Mouse (Mus musculus) stomach, embryonic 16.5 days (tissue): ENCODE measurements around the gene Piezo1. TPM values are rescaled to one million over a fixed set of nuclear protein-coding genes. Genes with fewer than 3 reads are reported as not detected.

ENCODE experiments used
- ATAC-seq: fragments of 200-750 bp; cut with Nextera tagmentation; 2 replicates; pipeline ENCODE4 v1.8.0; 2017; ENCODE audit warnings: moderate number of reproducible peaks, moderate TSS enrichment; ENCODE audit not compliant: insufficient read depth, low FRiP score
- H3K27ac ChIP-seq: fragments of 300-500 bp; sonication (generic); 2 replicates; pipeline ENCODE4 v1.5.1; 2014; ENCODE audit warnings: low read length
- H3K27me3 ChIP-seq: fragments of 300-500 bp; sonication (generic); 2 replicates; pipeline ENCODE4 v1.6.1; 2014; ENCODE audit warnings: low read length, control low read depth, mixed read lengths; ENCODE audit not compliant: control insufficient read depth, insufficient read depth
- H3K36me3 ChIP-seq: fragments of 300-500 bp; sonication (generic); 2 replicates; pipeline ENCODE4 v1.6.1; 2014; ENCODE audit warnings: low read length; ENCODE audit not compliant: control insufficient read depth, insufficient read depth
- H3K4me1 ChIP-seq: fragments of 300-500 bp; sonication (generic); 2 replicates; pipeline ENCODE4 v1.6.1; 2014; ENCODE audit warnings: low read length, control low read depth, mixed read lengths; ENCODE audit not compliant: control insufficient read depth, insufficient read depth
- H3K4me2 ChIP-seq: fragments of 300-500 bp; sonication (generic); 2 replicates; pipeline ENCODE4 v1.6.1; 2014; ENCODE audit warnings: low read depth, low read length, mixed read lengths
- H3K4me3 ChIP-seq: fragments of 300-500 bp; sonication (generic); replicated peaks from 2 replicates; pipeline ENCODE4 v1.5.1; 2014; ENCODE audit warnings: mild to moderate bottlenecking, low read length
- H3K9ac ChIP-seq: fragments of 300-500 bp; sonication (generic); 2 replicates; pipeline ENCODE4 v1.6.1; 2014; ENCODE audit warnings: low read length
- H3K9me3 ChIP-seq: fragments of 300-500 bp; sonication (generic); replicated peaks from 2 replicates; pipeline ENCODE4 v1.6.1; 2016; ENCODE audit warnings: low read length, control low read depth; ENCODE audit not compliant: control insufficient read depth
- WGBS: fragments of 180-500 bp; shearing (Covaris S2); extraction: QIAGEN DNeasy Blood & Tissue Kit; methylation state at CpG from one replicate; pipeline ENCODE4 v1.1.7; 2014; 5-methylcytosine and 5-hydroxymethylcytosine counted together
- polyA plus RNA-seq: library from polyadenylated mRNA; unstranded; fragments of >200 nt; fragmentation: Nextera tagmentation; extraction: Ambion mirVana; gene quantifications from 2 replicates; pipeline ENCODE4 v1.2.1, GENCODE M21; 2015

Gene Piezo1
- polyA plus RNA-seq, 1 experiment from 2014 or later, result 13.5 TPM

- peaks cover 19% of the 10 kb centered on the region for H3K4me1 ChIP-seq
- 36% methylated on average over 15 of the region's 15 CpGs for WGBS
- no peak overlapping the region for H3K4me2 ChIP-seq
- H3K4me3 ChIP-seq, result no peak overlapping the region
- no peaks in the 10 kb centered on the region for H3K36me3 ChIP-seq
- H3K9ac ChIP-seq, result no peak overlapping the region
- no peak for ATAC-seq
- no peaks in the 10 kb centered on the region for H3K27me3 ChIP-seq
- H3K27ac ChIP-seq, result no peak overlapping the region
- no peaks in the 10 kb centered on the region for H3K9me3 ChIP-seq
Observed at GRCm38 (mm10) chr8:122580926-122581325, 29.8 kb upstream of the Piezo1 start.

GRCm38 (mm10) chr8:122579196-122579595 lies 28.1 kb upstream of the Piezo1 start:
- Histone ChIP-seq H3K4me3 (no peak overlapping the region), H3K36me3 (no peaks in the 10 kb centered on the region), H3K4me1 (peaks cover 34% of the 10 kb centered on the region), H3K9me3 (no peaks in the 10 kb centered on the region), H3K27me3 (no peaks in the 10 kb centered on the region), H3K9ac (peak overlapping the region; percentile 35), H3K27ac (no peak overlapping the region), H3K4me2 (no peak overlapping the region)
- ATAC-seq, result no peak
- 41% methylated on average over 7 of the region's 7 CpGs for WGBS

DNA sequence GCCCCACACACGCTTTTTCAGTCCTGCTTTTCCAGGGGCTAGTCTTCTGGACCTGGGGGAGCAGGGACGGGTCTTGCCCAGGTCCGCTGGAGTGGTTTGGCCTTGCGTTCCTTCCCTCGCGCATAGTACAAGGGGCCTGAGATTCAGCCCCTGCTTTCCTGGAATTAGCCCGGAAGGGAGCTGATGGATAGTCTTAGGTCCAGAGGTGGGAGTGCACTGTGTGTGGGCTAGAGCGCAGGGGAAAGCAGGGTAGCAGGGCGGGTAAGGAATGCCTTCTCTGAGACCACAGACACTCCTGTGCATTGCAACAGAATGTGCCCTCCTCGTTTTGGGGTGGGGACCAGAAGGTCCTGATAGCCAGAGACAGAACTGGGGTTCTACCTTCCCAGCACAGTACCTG lies 26.0 kb upstream of the Piezo1 start:
- Histone ChIP-seq H3K36me3 (peaks cover 7% of the 10 kb centered on the region; the same call in 1 of the 2 replicates), H3K4me1 (peaks cover 34% of the 10 kb centered on the region), H3K27ac (no peak overlapping the region; the same call in 1 of the 2 replicates), H3K9me3 (no peaks in the 10 kb centered on the region), H3K4me2 (peak overlapping the region; percentile 91), H3K9ac (peak overlapping the region; percentile 62), H3K27me3 (no peaks in the 10 kb centered on the region), H3K4me3 (peak overlapping the region; percentile 70)
- WGBS, result 19% methylated on average over 10 of the region's 10 CpGs
- ATAC-seq, result no peak

DNA sequence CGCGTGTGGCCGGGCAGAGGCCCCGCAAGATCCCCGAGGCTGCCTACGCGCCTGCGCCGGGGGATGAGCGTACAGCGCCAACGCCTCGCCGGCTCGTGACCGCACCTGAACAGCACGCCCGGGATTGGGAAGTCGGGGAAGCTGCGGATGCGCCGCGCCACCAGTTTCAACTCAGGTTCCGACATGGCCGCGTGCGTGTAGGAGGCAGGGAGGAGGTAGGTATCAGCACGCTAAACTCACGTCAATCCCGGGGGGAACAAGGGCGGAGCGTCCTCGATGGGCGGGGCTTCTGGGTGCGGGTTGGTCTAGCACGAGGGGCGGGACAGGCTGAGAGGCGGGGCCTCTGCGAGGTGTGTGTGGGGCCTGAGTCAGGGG lies 25.5 kb upstream of the Piezo1 start, which contains the start of gene Aprt:
Gene Aprt (minus strand): TSS at position 262 of the 375 bp plus-strand sequence.
- Histone ChIP-seq H3K4me1 (peaks cover 34% of the 10 kb centered on the region), H3K4me2 (peak within 1 kb of the TSS; percentile 91), H3K4me3 (peak within 1 kb of the TSS; percentile 70), H3K9ac (peak within 1 kb of the TSS; percentile 88), H3K27ac (peak within 1 kb of the TSS; percentile 82), H3K36me3 (peaks cover 12% of the 10 kb centered on the region), H3K9me3 (no peaks in the 10 kb centered on the region), H3K27me3 (no peaks in the 10 kb centered on the region)
- WGBS, result under 1% methylated on average over 39 of the region's 39 CpGs
- ATAC-seq, result peak; percentile 93

DNA sequence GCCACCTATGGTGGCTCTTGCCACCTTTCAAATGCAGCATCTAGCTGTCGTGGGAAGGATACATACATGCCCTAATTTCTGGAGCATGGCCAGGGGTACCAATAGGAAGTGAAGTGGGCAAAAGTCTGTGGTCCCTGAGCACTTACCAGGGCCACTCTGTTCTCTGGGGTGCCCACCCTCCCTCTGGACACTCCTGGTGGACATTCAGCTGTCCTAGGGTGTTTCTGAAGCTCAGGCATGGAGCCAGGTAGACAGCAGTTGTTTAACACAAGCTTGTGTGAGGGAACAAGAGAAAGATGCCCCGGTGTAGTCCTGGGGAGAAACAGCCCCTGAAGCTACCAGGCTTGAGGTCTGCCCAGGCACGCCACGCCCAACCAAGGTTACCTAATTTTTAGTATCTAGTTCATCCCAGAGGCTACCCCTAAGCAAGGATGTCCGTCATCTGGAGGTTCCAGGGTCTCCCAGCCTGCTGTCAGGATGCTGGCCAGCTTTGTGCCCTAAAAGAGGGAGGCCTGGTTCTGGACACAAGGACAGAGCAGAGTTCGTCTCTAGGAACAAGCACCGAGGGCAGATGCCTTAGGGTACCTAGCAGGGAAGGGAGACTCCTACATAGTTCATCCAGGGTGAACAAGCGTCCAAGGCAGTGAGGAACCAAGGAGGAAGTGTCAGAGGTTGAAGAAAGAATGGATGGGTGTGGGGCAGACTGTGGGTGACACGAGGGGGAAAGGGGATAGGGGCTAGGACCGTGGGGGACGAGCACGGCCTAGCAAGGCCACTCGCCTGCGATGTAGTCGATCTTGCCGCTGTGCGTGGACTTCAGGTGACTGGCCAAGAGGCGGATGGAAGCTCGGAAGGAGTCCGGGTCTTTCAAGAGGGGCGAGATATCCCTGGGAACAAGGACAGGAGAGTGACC lies 24.9 kb upstream of the Piezo1 start:
- Histone ChIP-seq H3K4me1 (peaks cover 34% of the 10 kb centered on the region), H3K36me3 (peaks cover 16% of the 10 kb centered on the region), H3K27me3 (no peaks in the 10 kb centered on the region), H3K4me3 (peak overlapping the region; percentile 70), H3K9ac (peak overlapping the region; percentile 88), H3K27ac (peak overlapping the region; percentile 82), H3K4me2 (peak overlapping the region; percentile 91), H3K9me3 (no peaks in the 10 kb centered on the region)
- ATAC-seq, result peak; percentile 14; the same call in 1 of the 2 replicates
- WGBS, result 14% methylated on average over 21 of the region's 21 CpGs

DNA sequence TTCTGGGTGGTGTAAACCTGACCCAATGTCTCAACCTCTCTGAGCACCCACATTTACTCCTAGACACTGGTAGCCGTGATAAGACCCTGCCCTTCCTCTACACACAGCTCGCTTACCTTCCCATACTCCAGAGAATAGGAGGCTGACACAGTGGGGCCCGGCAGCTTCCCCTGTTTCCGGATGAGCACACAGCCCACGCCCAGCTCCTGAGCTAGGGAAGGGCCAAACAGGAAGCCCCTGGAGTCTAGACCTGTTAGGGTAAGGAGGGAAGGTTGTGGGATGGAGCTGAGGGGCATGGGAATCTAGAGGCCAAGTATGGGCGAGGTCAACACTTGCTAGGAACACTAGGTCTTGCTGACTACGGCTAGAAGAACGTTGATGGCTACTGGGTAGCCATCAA lies 24.2 kb upstream of the Piezo1 start:
- no peak for ATAC-seq
- peak overlapping the region; percentile 82 for H3K27ac ChIP-seq
- H3K36me3 ChIP-seq, result peaks cover 18% of the 10 kb centered on the region

DNA sequence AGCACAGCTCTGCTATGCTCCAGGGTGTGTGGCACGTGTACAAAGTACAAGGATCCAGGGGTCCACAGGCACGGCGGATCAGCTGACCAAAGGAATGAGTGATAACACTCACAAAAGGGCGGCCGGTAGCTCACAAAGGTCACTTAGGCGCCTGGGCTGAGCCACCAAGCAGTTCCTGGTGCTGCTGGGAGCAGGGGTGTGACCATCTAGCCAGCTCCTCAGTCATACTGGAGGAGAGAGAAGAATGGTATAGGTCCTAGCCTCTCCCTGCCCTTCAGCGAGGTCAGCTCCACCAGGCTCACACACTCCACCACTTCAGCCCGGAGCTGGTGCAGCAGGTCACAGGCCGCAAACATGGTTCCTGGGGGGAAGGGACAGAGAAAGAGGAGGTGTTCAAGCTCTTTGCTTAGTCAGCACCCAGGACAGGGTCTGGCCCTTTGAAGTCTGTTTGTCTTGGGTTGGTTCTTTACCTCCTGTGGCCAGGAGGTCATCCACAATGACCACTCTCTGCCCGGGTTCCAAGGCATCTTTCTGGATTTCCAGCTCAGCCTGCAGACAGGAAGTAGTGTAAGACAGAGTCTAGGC lies 23.6 kb upstream of the Piezo1 start:
- H3K9ac ChIP-seq, result peak overlapping the region; percentile 88
- H3K4me1 ChIP-seq, result peaks cover 32% of the 10 kb centered on the region
- WGBS, result 26% methylated on average over 10 of the region's 10 CpGs
- peak overlapping the region; percentile 70; the same call in 1 of the 2 replicates for H3K4me3 ChIP-seq
- H3K9me3 ChIP-seq, result no peaks in the 10 kb centered on the region
- H3K4me2 ChIP-seq, result peak overlapping the region; percentile 91
- ATAC-seq, result peak; percentile 21
- peak overlapping the region; percentile 82 for H3K27ac ChIP-seq
- peaks cover 21% of the 10 kb centered on the region for H3K36me3 ChIP-seq
- no peaks in the 10 kb centered on the region for H3K27me3 ChIP-seq

More for the DNA sequence above, 24.2 kb upstream of the Piezo1 start:
- Histone ChIP-seq H3K4me3 (peak overlapping the region; percentile 70), H3K9me3 (no peaks in the 10 kb centered on the region), H3K27me3 (no peaks in the 10 kb centered on the region), H3K4me1 (peaks cover 34% of the 10 kb centered on the region), H3K4me2 (peak overlapping the region; percentile 91), H3K9ac (peak overlapping the region; percentile 88)
- 53% methylated on average over 8 of the region's 8 CpGs for whole genome bisulfite sequencing

DNA sequence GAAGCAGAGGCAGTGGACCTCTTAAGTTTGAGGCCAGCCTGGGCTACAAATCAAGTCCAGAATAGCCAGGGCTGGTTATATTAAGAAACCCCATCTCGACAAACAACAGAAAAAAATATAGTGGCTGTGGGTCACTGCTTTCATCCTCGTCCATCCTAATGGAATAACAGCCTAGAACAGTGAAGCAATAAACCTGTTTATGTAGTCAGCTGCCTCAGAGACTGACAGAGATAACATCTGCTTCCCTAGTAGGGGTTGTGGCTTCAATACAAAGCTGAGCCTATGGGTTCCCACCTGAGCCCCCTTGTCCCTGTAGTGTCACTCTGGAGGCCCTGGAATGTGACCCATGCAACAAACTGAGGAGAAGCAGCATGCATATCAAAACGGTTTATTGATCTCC lies 23.1 kb upstream of the Piezo1 start:
- 38% methylated on average over 3 of the region's 3 CpGs for WGBS
- no peak overlapping the region for H3K4me2 ChIP-seq
- peak overlapping the region; percentile 82; the same call in 1 of the 2 replicates for H3K27ac ChIP-seq
- H3K36me3 ChIP-seq, result peaks cover 21% of the 10 kb centered on the region
- ATAC-seq, result no peak
- H3K9ac ChIP-seq, result no peak overlapping the region
- H3K27me3 ChIP-seq, result no peaks in the 10 kb centered on the region
- H3K4me3 ChIP-seq, result no peak overlapping the region
- no peaks in the 10 kb centered on the region for H3K9me3 ChIP-seq
- peaks cover 32% of the 10 kb centered on the region for H3K4me1 ChIP-seq

- Histone ChIP-seq H3K27me3 (no peaks in the 10 kb centered on the region), H3K27ac (no peak overlapping the region), H3K4me2 (no peak overlapping the region), H3K4me3 (no peak overlapping the region), H3K36me3 (peaks cover 21% of the 10 kb centered on the region), H3K9ac (no peak overlapping the region), H3K9me3 (no peaks in the 10 kb centered on the region), H3K4me1 (peaks cover 34% of the 10 kb centered on the region)
- ATAC-seq, result no peak
- whole genome bisulfite sequencing, result 55% methylated on average over 9 of the region's 9 CpGs
Observed at GRCm38 (mm10) chr8:122573577-122573976, 22.4 kb upstream of the Piezo1 start.
